Mouse (Mus musculus) heart, postnatal 0 days (tissue): ENCODE data around the gene Gm11077. TPM values are rescaled to one million over a fixed set of nuclear protein-coding genes. Genes with fewer than 3 reads are reported as not detected.
A peak's percentile ranks its signal among the peaks of the same experiment; 100 is the strongest.

Experiments
- ATAC-seq: fragments of 200-750 bp; cut with Nextera tagmentation; 2 replicates; pipeline ENCODE4 v1.8.0; 2017; ENCODE audit warnings: low read depth, moderate number of reproducible peaks, moderate library complexity; ENCODE audit not compliant: insufficient read depth
- DNase-seq: peaks from one replicate; pipeline ENCODE4 v3.0.0-alpha.2; 2016; ENCODE audit warnings: low spot score
- H3K27ac ChIP-seq: fragments of 300-500 bp; sonication (generic); 2 replicates; pipeline ENCODE4 v1.5.1; 2014; ENCODE audit warnings: low read depth, mild to moderate bottlenecking
- H3K27me3 ChIP-seq: fragments of 300-500 bp; sonication (generic); 2 replicates; pipeline ENCODE4 v1.6.1; 2014; ENCODE audit warnings: low read length, mixed read lengths; ENCODE audit not compliant: control insufficient read depth, insufficient read depth
- H3K36me3 ChIP-seq: fragments of 300-500 bp; sonication (generic); replicated peaks from 2 replicates; pipeline ENCODE4 v1.6.1; 2014; ENCODE audit warnings: low read length, mixed read lengths; ENCODE audit not compliant: control insufficient read depth, insufficient read depth
- H3K4me1 ChIP-seq: fragments of 300-500 bp; sonication (generic); 2 replicates; pipeline ENCODE4 v1.6.1; 2014; ENCODE audit warnings: antibody characterized with exemption; ENCODE audit not compliant: control insufficient read depth, insufficient read depth
- H3K4me2 ChIP-seq: fragments of 300-500 bp; sonication (generic); 2 replicates; pipeline ENCODE4 v1.6.1; 2014; ENCODE audit warnings: low read depth, mild to moderate bottlenecking, low read length, moderate library complexity
- H3K4me3 ChIP-seq: fragments of 300-500 bp; sonication (generic); 2 replicates; pipeline ENCODE4 v1.5.1; 2014; ENCODE audit warnings: low read depth, low read length
- H3K9ac ChIP-seq: fragments of 300-500 bp; sonication (generic); replicated peaks from 2 replicates; pipeline ENCODE4 v1.6.1; 2014; ENCODE audit warnings: low read depth, low read length, mixed read lengths
- H3K9me3 ChIP-seq: fragments of 300-500 bp; sonication (generic); replicated peaks from 2 replicates; pipeline ENCODE4 v1.6.1; 2016; ENCODE audit warnings: low read length; ENCODE audit not compliant: control insufficient read depth
- CTCF ChIP-seq: IDR thresholded peaks from 2 replicates; pipeline ENCODE4 v1.5.1; 2016; ENCODE audit warnings: antibody characterized with exemption, control low read depth, low read depth
- EP300 ChIP-seq: IDR thresholded peaks from 2 replicates; pipeline ENCODE4 v1.6.1; 2016; ENCODE audit warnings: antibody characterized with exemption, low read depth
- WGBS: fragments of 180-500 bp; shearing (Covaris S2); extraction: QIAGEN DNeasy Blood & Tissue Kit; methylation state at CpG from one replicate; pipeline ENCODE4 v1.1.7; 2014; 5-methylcytosine and 5-hydroxymethylcytosine counted together
- polyA plus RNA-seq: library from polyadenylated mRNA; unstranded; fragments of >200 nt; fragmentation: Nextera tagmentation; extraction: Ambion mirVana; gene quantifications from 2 replicates; pipeline ENCODE4 v1.2.1, GENCODE M21; 2015
- total RNA-seq: library from RNA; depleted of rRNA; stranded (reverse); fragments of >200 nt; gene quantifications from 2 replicates; pipeline ENCODE4 v1.2.3, GENCODE M21; 2014; ENCODE audit warnings: low replicate concordance

Gene Gm11077
- total and polyA plus RNA-seq, 2 experiments from 2014 or later: not detected

DNA sequence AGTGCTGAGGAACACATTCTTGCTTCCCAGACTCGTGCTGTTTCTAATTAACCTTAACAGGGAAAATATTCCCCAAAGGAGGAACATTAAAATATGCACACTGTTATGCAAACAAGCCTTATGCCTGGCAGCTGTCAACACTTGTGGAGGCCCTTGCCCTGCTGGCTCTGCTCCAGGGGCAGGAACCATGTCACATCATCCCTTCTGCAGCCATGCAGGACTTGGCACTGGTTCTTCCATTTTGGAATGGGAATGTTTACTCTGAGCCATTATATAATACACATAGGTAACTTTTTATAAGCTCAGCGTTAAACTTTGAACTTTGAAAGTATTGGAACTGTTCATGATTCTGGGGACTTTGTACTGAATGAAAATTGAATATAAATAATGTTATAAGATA, 18.5 kb downstream of the Gm11077 start:
- peaks cover 8% of the 10 kb centered on the region for H3K9me3 ChIP-seq
- TF ChIP-seq CTCF: no peak
- no peak for TF ChIP-seq EP300
- H3K9ac ChIP-seq: no peak overlapping the region
- peaks cover 10% of the 10 kb centered on the region; the same call in 1 of the 2 replicates for H3K4me1 ChIP-seq
- no peak overlapping the region for H3K4me2 ChIP-seq
- no peak overlapping the region for H3K4me3 ChIP-seq
- no peak for ATAC-seq
- 74% methylated on average over 2 of the region's 2 CpGs for WGBS
- no peaks in the 10 kb centered on the region for H3K36me3 ChIP-seq
- no peak for DNase-seq
- no peak overlapping the region for H3K27ac ChIP-seq
- no peaks in the 10 kb centered on the region for H3K27me3 ChIP-seq

DNA sequence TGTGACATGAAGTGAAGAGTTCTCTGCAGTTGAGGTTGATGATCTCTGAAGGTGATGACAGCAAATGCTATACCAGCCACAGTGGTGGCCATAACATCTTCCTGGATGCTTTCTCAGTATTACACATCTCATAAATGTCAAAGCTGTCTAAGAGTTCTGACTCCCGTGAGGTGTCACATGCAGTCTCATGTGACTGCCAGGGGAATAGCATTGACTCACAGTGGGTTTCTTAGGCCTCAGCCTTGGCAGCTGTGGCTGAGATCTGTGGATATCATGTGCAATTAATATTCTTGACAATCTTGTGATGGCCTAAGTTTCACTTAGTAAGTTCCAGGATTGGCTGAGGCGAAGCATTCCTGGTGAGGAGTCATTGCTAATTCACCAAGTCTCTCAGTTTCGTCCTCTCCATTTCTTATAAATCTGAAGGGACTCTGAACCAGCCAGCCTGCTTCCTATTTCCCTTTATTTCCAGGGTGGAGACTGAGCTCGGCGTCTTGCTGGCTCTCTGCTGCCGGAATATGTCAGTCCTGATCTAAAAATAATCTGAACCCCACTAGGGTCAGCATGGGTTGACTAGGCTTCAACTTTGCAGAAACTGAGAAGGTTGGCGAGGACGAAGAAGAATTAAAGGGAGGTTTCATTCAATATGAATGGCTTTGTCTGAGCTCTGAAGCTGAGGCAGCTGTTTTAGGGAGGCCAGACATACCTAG, 21.4 kb downstream of the Gm11077 start:
- H3K9ac ChIP-seq: no peak overlapping the region
- H3K4me3 ChIP-seq: no peak overlapping the region
- H3K9me3 ChIP-seq: peaks cover 8% of the 10 kb centered on the region
- TF ChIP-seq EP300: no peak
- no peak for TF ChIP-seq CTCF
- WGBS: 38% methylated on average over 8 of the region's 8 CpGs
- no peak for ATAC-seq
- DNase-seq: no peak
- H3K36me3 ChIP-seq: no peaks in the 10 kb centered on the region
- no peak overlapping the region for H3K4me2 ChIP-seq
- no peaks in the 10 kb centered on the region for H3K27me3 ChIP-seq
- peaks cover 10% of the 10 kb centered on the region; the same call in 1 of the 2 replicates for H3K4me1 ChIP-seq
- H3K27ac ChIP-seq: peak overlapping the region; percentile 21

DNA sequence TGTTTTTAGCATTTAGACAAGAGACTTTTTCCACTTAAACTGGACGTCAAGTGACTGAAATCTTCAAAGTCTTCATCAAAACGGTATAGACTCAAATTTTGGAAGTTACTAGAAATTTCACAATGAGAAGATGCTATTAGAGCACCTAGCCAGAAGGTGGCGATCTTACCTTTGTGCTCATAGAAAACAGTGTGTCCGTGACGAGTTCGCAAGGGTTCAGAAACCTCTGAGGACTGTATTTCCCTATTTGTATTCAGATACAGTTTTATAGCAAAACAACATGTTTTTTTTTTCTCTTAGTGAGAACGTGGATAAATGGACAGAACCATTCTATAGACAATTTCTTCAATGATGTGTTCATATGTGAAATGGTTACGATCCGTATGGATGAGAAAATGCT, 37.3 kb downstream of the Gm11077 start:
- no peak overlapping the region for H3K9ac ChIP-seq
- no peak overlapping the region for H3K27ac ChIP-seq
- peak overlapping the region; percentile 22; the same call in 1 of the 2 replicates for H3K4me2 ChIP-seq
- no peak for ATAC-seq
- H3K27me3 ChIP-seq: no peaks in the 10 kb centered on the region
- H3K4me1 ChIP-seq: no peaks in the 10 kb centered on the region
- TF ChIP-seq CTCF (peak; percentile 75), EP300 (no peak)
- peak; percentile 55 for DNase-seq
- no peaks in the 10 kb centered on the region for H3K9me3 ChIP-seq
- no peak overlapping the region for H3K4me3 ChIP-seq
- H3K36me3 ChIP-seq: no peaks in the 10 kb centered on the region
- WGBS: 26% methylated on average over 9 of the region's 9 CpGs

DNA sequence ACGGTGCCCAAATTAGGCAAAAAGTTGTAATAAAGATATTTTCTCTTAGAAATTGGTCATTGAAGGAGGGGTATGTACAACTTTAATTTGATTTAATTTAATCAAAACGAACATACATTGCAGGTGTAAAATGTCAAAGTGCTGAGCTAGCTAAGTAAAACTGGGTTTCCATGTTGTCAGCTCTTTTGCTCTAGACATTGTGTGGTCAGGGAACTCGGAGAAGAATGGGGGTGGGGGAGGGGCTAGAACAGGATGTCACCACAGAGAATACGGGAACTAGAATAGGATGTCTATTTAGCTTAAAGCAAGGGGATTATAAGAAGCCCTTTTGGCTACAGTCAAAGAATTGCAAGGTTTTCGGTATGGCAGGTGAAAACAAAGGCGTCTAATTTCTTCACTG, 38.2 kb downstream of the Gm11077 start:
- 62% methylated on average over 6 of the region's 6 CpGs for WGBS
- H3K9ac ChIP-seq: no peak overlapping the region
- no peaks in the 10 kb centered on the region for H3K36me3 ChIP-seq
- no peak for DNase-seq
- peak overlapping the region; percentile 21 for H3K27ac ChIP-seq
- no peaks in the 10 kb centered on the region for H3K4me1 ChIP-seq
- H3K27me3 ChIP-seq: no peaks in the 10 kb centered on the region
- ATAC-seq: no peak
- H3K4me3 ChIP-seq: no peak overlapping the region
- no peak for TF ChIP-seq CTCF
- no peak for TF ChIP-seq EP300
- no peak overlapping the region for H3K4me2 ChIP-seq
- no peaks in the 10 kb centered on the region for H3K9me3 ChIP-seq

DNA sequence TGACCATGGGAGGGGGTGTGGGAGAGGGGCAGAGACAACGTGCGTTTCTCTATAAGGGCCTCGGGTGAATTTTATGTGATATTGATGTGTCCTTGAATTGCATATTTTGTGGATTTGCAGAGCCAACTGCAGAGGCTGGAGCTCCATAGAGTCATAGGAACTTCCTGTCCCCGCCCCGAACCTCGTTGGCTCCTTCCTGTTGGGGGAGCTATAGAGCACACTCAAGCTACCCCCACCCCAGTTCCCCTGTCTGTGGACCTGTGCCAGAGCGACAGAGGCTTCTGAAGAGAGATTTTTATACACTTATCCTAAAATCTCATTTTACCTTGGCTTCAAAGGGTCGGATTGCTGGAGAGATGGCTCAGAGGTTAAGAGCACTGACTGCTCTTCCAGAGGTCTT, 39.1 kb downstream of the Gm11077 start:
- Histone ChIP-seq H3K27me3 (no peaks in the 10 kb centered on the region), H3K9me3 (no peaks in the 10 kb centered on the region), H3K4me1 (no peaks in the 10 kb centered on the region), H3K27ac (no peak overlapping the region), H3K4me2 (no peak overlapping the region), H3K4me3 (no peak overlapping the region), H3K9ac (no peak overlapping the region), H3K36me3 (no peaks in the 10 kb centered on the region)
- TF ChIP-seq EP300: no peak
- no peak for TF ChIP-seq CTCF
- ATAC-seq (no peak), DNase-seq (no peak)
- 76% methylated on average over 8 of the region's 8 CpGs for WGBS
